Mouse (Mus musculus) small intestine, adult 2 months (tissue): ENCODE data around the gene Napsa. TPM values are rescaled to one million over a fixed set of nuclear protein-coding genes. Genes with fewer than 3 reads are reported as not detected.
A peak's percentile ranks its signal among the peaks of the same experiment; 100 is the strongest.

Experiments used
- H3K27ac ChIP-seq: fragments of 200-500 bp; 2 replicates; pipeline ENCODE4 v1.5.1; 2012; ENCODE audit warnings: low read depth, low read length, control low read depth, inconsistent platforms; ENCODE audit not compliant: insufficient read depth
- H3K27me3 ChIP-seq: fragments of 200-500 bp; 2 replicates; pipeline ENCODE4 v1.6.1; 2012; ENCODE audit warnings: mild to moderate bottlenecking, moderate library complexity, low read length, inconsistent platforms; ENCODE audit not compliant: control insufficient read depth, insufficient read depth
- H3K36me3 ChIP-seq: fragments of 200-500 bp; 2 replicates; pipeline ENCODE4 v1.6.1; 2012; ENCODE audit warnings: mild to moderate bottlenecking, low read length, control low read depth, inconsistent platforms; ENCODE audit not compliant: control insufficient read depth, insufficient read depth
- H3K4me1 ChIP-seq: fragments of 200-500 bp; 2 replicates; pipeline ENCODE4 v1.6.1; 2012; ENCODE audit warnings: low read length, inconsistent platforms, mixed read lengths; ENCODE audit not compliant: control insufficient read depth, insufficient read depth, insufficient read length
- H3K4me3 ChIP-seq: fragments of 200-500 bp; 2 replicates; pipeline ENCODE4 v1.5.1; 2012; ENCODE audit warnings: low read depth, mild to moderate bottlenecking, control low read depth, inconsistent platforms, low read length, moderate library complexity
- CTCF ChIP-seq: fragments of 200-500 bp; IDR thresholded peaks from 2 replicates; pipeline ENCODE4 v1.5.1; 2012; ENCODE audit warnings: low read depth, mild to moderate bottlenecking, control low read depth, inconsistent platforms, low read length, moderate library complexity, mixed read lengths; ENCODE audit not compliant: insufficient replicate concordance, insufficient read length; ENCODE audit errors: extremely low read depth
- POLR2A ChIP-seq: fragments of 200-500 bp; IDR thresholded peaks from 2 replicates; pipeline ENCODE4 v1.6.1; 2012; ENCODE audit warnings: low read depth, mild to moderate bottlenecking, control low read depth, inconsistent platforms, low read length, moderate library complexity
- WGBS: fragments of 180-500 bp; shearing (Covaris S2); methylation state at CpG from one replicate; pipeline ENCODE4 v1.1.7; 2018; 5-methylcytosine and 5-hydroxymethylcytosine counted together
- polyA plus RNA-seq: library from polyadenylated mRNA; depleted of rRNA; stranded (reverse); fragments of >200 nt; gene quantifications from 2 replicates; pipeline ENCODE4 v1.2.3, GENCODE M21; 2012

The Napsa gene
- polyA plus RNA-seq, 1 experiment = 11.1 TPM

- TF ChIP-seq CTCF (no peak), POLR2A (peak; percentile 57)
- Histone ChIP-seq H3K27me3 (peaks cover 45% of the 10 kb centered on the region), H3K4me3 (peak within 1 kb of the TSS; percentile 66), H3K4me1 (peaks cover 25% of the 10 kb centered on the region), H3K27ac (no peak within 1 kb of the TSS), H3K36me3 (no peaks in the 10 kb centered on the region)
- 1% methylated on average over 80 of the region's 80 CpGs for WGBS
Measured at GRCm38 (mm10) chr7:44590402-44591347, 18.5 kb downstream of the Napsa start, which contains the start of gene Kcnc3. Gene Kcnc3, plus strand, starts transcription at chr7:44590664.

- H3K4me1 ChIP-seq = peaks cover 25% of the 10 kb centered on the region
- no peak overlapping the region for H3K27ac ChIP-seq
- peaks cover 41% of the 10 kb centered on the region for H3K27me3 ChIP-seq
- H3K4me3 ChIP-seq = peak overlapping the region; percentile 66
- H3K36me3 ChIP-seq = no peaks in the 10 kb centered on the region
- WGBS = 2% methylated on average over 58 of the region's 60 CpGs
- TF ChIP-seq POLR2A = no peak
- no peak for TF ChIP-seq CTCF
Measured at GRCm38 (mm10) chr7:44591348-44592116, 19.4 kb downstream of the Napsa start.

GRCm38 (mm10) chr7:44593051-44593450 is 20.9 kb downstream of the Napsa start:
- TF ChIP-seq CTCF (no peak), POLR2A (no peak)
- H3K27me3 ChIP-seq = peaks cover 25% of the 10 kb centered on the region
- peaks cover 25% of the 10 kb centered on the region for H3K4me1 ChIP-seq
- H3K4me3 ChIP-seq = no peak overlapping the region
- no peak overlapping the region for H3K27ac ChIP-seq
- no peaks in the 10 kb centered on the region for H3K36me3 ChIP-seq
- whole genome bisulfite sequencing = 12% methylated on average over 15 of the region's 15 CpGs

- H3K36me3 ChIP-seq = no peaks in the 10 kb centered on the region
- H3K27me3 ChIP-seq = peaks cover 19% of the 10 kb centered on the region
- peaks cover 25% of the 10 kb centered on the region for H3K4me1 ChIP-seq
- H3K27ac ChIP-seq = no peak overlapping the region
- TF ChIP-seq POLR2A = no peak
- TF ChIP-seq CTCF = no peak
- WGBS = under 1% methylated on average over 22 of the region's 22 CpGs
- no peak overlapping the region for H3K4me3 ChIP-seq
Measured at GRCm38 (mm10) chr7:44593775-44594174, 21.6 kb downstream of the Napsa start.

- TF ChIP-seq POLR2A (no peak), CTCF (no peak)
- Histone ChIP-seq H3K4me3 (no peak overlapping the region), H3K27me3 (peaks cover 16% of the 10 kb centered on the region), H3K4me1 (peaks cover 23% of the 10 kb centered on the region), H3K27ac (no peak overlapping the region), H3K36me3 (no peaks in the 10 kb centered on the region)
- 72% methylated on average over 6 of the region's 6 CpGs for WGBS
Measured at GRCm38 (mm10) chr7:44594291-44594690, 22.1 kb downstream of the Napsa start.

- WGBS = 92% methylated on average over 20 of the region's 20 CpGs
- Histone ChIP-seq H3K27me3 (peaks cover 16% of the 10 kb centered on the region), H3K27ac (no peak overlapping the region), H3K36me3 (no peaks in the 10 kb centered on the region), H3K4me3 (no peak overlapping the region), H3K4me1 (peaks cover 18% of the 10 kb centered on the region)
- no peak for TF ChIP-seq POLR2A
- TF ChIP-seq CTCF = no peak
Measured at GRCm38 (mm10) chr7:44595131-44595561, 23.0 kb downstream of the Napsa start.

GRCm38 (mm10) chr7:44596051-44596450 is 23.9 kb downstream of the Napsa start:
- H3K4me3 ChIP-seq = no peak overlapping the region
- peaks cover 16% of the 10 kb centered on the region for H3K27me3 ChIP-seq
- no peak for TF ChIP-seq CTCF
- no peak for TF ChIP-seq POLR2A
- no peaks in the 10 kb centered on the region for H3K36me3 ChIP-seq
- peaks cover 13% of the 10 kb centered on the region for H3K4me1 ChIP-seq
- no peak overlapping the region for H3K27ac ChIP-seq
- WGBS = 87% methylated on average over 6 of the region's 6 CpGs
